Mouse (Mus musculus) liver, postnatal 0 days (tissue): ENCODE measurements at regions not wholly inside any gene's neighbourhood (a gene's known extent, or its start where the extent isn't known, plus 50 kb on each side); places are given as distances from the start of the nearest gene placed in this dataset.

Experiments used
- ATAC-seq: fragments of 200-750 bp; cut with Nextera tagmentation; 2 replicates; pipeline ENCODE4 v1.8.0; 2017; ENCODE audit warnings: mild to moderate bottlenecking, moderate library complexity
- DNase-seq: peaks from one replicate; pipeline ENCODE4 v3.0.0-alpha.2; 2016
- H3K27ac ChIP-seq: fragments of 300-500 bp; sonication (generic); 2 replicates; pipeline ENCODE4 v1.5.1; 2014; ENCODE audit warnings: antibody characterized with exemption, moderate library complexity, mild to moderate bottlenecking, low read depth
- H3K27me3 ChIP-seq: fragments of 300-500 bp; sonication (generic); 2 replicates; pipeline ENCODE4 v1.6.1; 2014; ENCODE audit warnings: low read length, control low read depth, mixed read lengths; ENCODE audit not compliant: insufficient read depth
- H3K36me3 ChIP-seq: fragments of 300-500 bp; sonication (generic); replicated peaks from 2 replicates; pipeline ENCODE4 v1.6.1; 2014; ENCODE audit warnings: mild to moderate bottlenecking, control low read depth, low read length, moderate library complexity, mixed read lengths; ENCODE audit not compliant: insufficient read depth
- H3K4me1 ChIP-seq: fragments of 300-500 bp; sonication (generic); 2 replicates; pipeline ENCODE4 v1.6.1; 2014; ENCODE audit warnings: antibody characterized with exemption, mild to moderate bottlenecking, control low read depth; ENCODE audit not compliant: insufficient read depth
- H3K4me2 ChIP-seq: fragments of 300-500 bp; sonication (generic); 2 replicates; pipeline ENCODE4 v1.6.1; 2014; ENCODE audit warnings: low read depth, mild to moderate bottlenecking, low read length, moderate library complexity, mixed read lengths
- H3K4me3 ChIP-seq: fragments of 300-500 bp; sonication (generic); 2 replicates; pipeline ENCODE4 v1.5.1; 2014; ENCODE audit warnings: low read depth, low read length
- H3K9ac ChIP-seq: fragments of 300-500 bp; sonication (generic); replicated peaks from 2 replicates; pipeline ENCODE4 v1.6.1; 2014; ENCODE audit warnings: mild to moderate bottlenecking, moderate library complexity
- H3K9me3 ChIP-seq: fragments of 300-500 bp; sonication (generic); 2 replicates; pipeline ENCODE4 v1.6.1; 2016; ENCODE audit warnings: mild to moderate bottlenecking, control low read depth, low read length, mixed read lengths
- CTCF ChIP-seq: sonication (generic); IDR thresholded peaks from 2 replicates; pipeline ENCODE4 v1.5.1; 2016; ENCODE audit warnings: antibody characterized with exemption, low read depth
- EP300 ChIP-seq: IDR thresholded peaks from 2 replicates; pipeline ENCODE4 v1.6.1; 2016; ENCODE audit warnings: antibody characterized with exemption, low read depth, mild to moderate bottlenecking
- WGBS: fragments of 180-500 bp; shearing (Covaris S2); extraction: QIAGEN DNeasy Blood & Tissue Kit; methylation state at CpG from one replicate; pipeline ENCODE4 v1.1.7; 2014; ENCODE audit not compliant: insufficient replicate concordance; 5-methylcytosine and 5-hydroxymethylcytosine counted together

GRCm38 (mm10) chr1:142771010-142771409 is 869.5 kb upstream of the B3galt2 start:
- Histone ChIP-seq H3K4me3 (no peak overlapping the region), H3K9me3 (no peaks in the 10 kb centered on the region), H3K36me3 (no peaks in the 10 kb centered on the region), H3K4me2 (no peak overlapping the region), H3K27me3 (no peaks in the 10 kb centered on the region), H3K9ac (no peak overlapping the region), H3K4me1 (no peaks in the 10 kb centered on the region), H3K27ac (no peak overlapping the region)
- no peak for TF ChIP-seq EP300
- no peak for TF ChIP-seq CTCF
- 77% methylated on average over 2 of the region's 2 CpGs for WGBS
- no peak for ATAC-seq
- no peak for DNase-seq
